ENCODE assay signal across 8 mouse cellular contexts in genomic region chr10:7667342-7667802, GRCm38 (mm10). TPM values are rescaled to one million over a fixed set of nuclear protein-coding genes. Genes with fewer than 3 reads are reported as not detected.
DNase-seq lines count a peak whose midpoint lies in the region; ATAC-seq and TF ChIP-seq lines count a peak whose summit lies in the region.

Gene Nup43, plus strand, starts transcription at chr10:7667503.

- DNase-seq in WW6 (ENCODE audit: low read depth, low spot score), result peak; percentile 71
- DNase-seq in cerebellum, postnatal 4 days (ENCODE audit: low spot score in 2 of 2), result peak; percentile 73 to 89
- peak; percentile 93 for DNase-seq in gastrocnemius, adult 18-20 months (ENCODE audit: low spot score)
- peak; percentile 96 for DNase-seq in hindbrain, postnatal 0 days (ENCODE audit: low spot score)
- peak; percentile 83 to 85 for DNase-seq in left cerebral cortex, adult 8-10 months (ENCODE audit: low spot score in 2 of 2)
- DNase-seq in right cerebral cortex, postnatal 10 days (ENCODE audit: low spot score in 2 of 2), result peak; percentile 96
- peak; percentile 88 for DNase-seq in urinary bladder, postnatal 25 days (ENCODE audit: low spot score)

- H3K27me3 ChIP-seq in hindbrain, postnatal 0 days (ENCODE audit: insufficient read depth, low read length), result no peaks in the 10 kb centered on the region
- no peaks in the 10 kb centered on the region for H3K27me3 ChIP-seq in megakaryocyte, embryonic 14.5 days (replicated peaks)

- no peak for TF ChIP-seq CTCF in hindbrain, postnatal 0 days (IDR thresholded peaks at IDR 0.05; ENCODE audit: low read depth)

- peaks cover 4% of the 10 kb centered on the region; the same call in 1 of the 2 replicates for H3K4me1 ChIP-seq in hindbrain, postnatal 0 days (ENCODE audit: insufficient read depth, low read length)
- H3K4me1 ChIP-seq in megakaryocyte, embryonic 14.5 days, result peaks cover 30% of the 10 kb centered on the region

- WGBS in hindbrain, postnatal 0 days, result 0% methylated on average over 24 of the region's 24 CpGs

- no peaks in the 10 kb centered on the region; the same call in 1 of the 2 replicates for H3K36me3 ChIP-seq in hindbrain, postnatal 0 days (ENCODE audit: insufficient read depth, low read length)
- H3K36me3 ChIP-seq in megakaryocyte, embryonic 14.5 days (replicated peaks; ENCODE audit: low read length), result peaks cover 23% of the 10 kb centered on the region

- H3K4me3 ChIP-seq in hindbrain, postnatal 0 days (ENCODE audit: low read length), result peak within 1 kb of the TSS; percentile 86
- peak within 1 kb of the TSS; percentile 92 for H3K4me3 ChIP-seq in megakaryocyte, embryonic 14.5 days (replicated peaks)

- peak within 1 kb of the TSS; percentile 85 for H3K4me2 ChIP-seq in hindbrain, postnatal 0 days (ENCODE audit: low read depth, low read length)

- ATAC-seq in hindbrain, postnatal 0 days, result peak; percentile 87

- peak within 1 kb of the TSS; percentile 71; the same call in 1 of the 2 replicates for H3K27ac ChIP-seq in hindbrain, postnatal 0 days

- no peaks in the 10 kb centered on the region for H3K9me3 ChIP-seq in hindbrain, postnatal 0 days (ENCODE audit: low read length)
- no peaks in the 10 kb centered on the region for H3K9me3 ChIP-seq in megakaryocyte, embryonic 14.5 days

- H3K9ac ChIP-seq in hindbrain, postnatal 0 days (replicated peaks; ENCODE audit: low read length), result peak within 1 kb of the TSS; percentile 65

RNA-seq across cellular contexts. Expression of gene Nup43, which starts in this region (rescaled TPM):
- total RNA-seq in gastrocnemius, adult 18-20 months (2021), result 1 to 10 TPM; 5.8 TPM
- total RNA-seq in hindbrain, postnatal 0 days (2014; rRNA removed), result 10.2 and 11.6 TPM in 2 replicates
- 20.2 and 20.9 TPM in 2 replicates for polyA plus RNA-seq in hindbrain, postnatal 0 days (2015; fragmentation: Nextera tagmentation; extraction: Ambion mirVana)
- 1 to 10 TPM; 6.3 to 7.3 (median 6.9) TPM for total RNA-seq in left cerebral cortex, adult 8-10 months (2022)
- 0.50 TPM in 1 of 2 replicates, not detected in the other for polyA plus RNA-seq in megakaryocyte, embryonic 14.5 days (2012; ENCODE audit: insufficient read depth, low replicate concordance)

Comparison
In these comparisons a context has a peak if more than half of its experiments do, and no peak if none do; other contexts are left out.
1. Peak in every context shown above with its lines: DNase-seq, ATAC-seq, H3K4me3 ChIP-seq and H3K27ac ChIP-seq.
2. RNA of gene Nup43 (polyA plus RNA-seq): 20.2 to 20.9 TPM in hindbrain, postnatal 0 days; 0.50 TPM in megakaryocyte, embryonic 14.5 days; every median in the first group is over 10 times any median in the second.